Mouse (Mus musculus): ENCODE results near the gene Zmynd12. TPM values are rescaled to one million over a fixed set of nuclear protein-coding genes. Genes with fewer than 3 reads are reported as not detected.

Gene Zmynd12
- polyA plus RNA-seq, 1 experiment, result 0.44 TPM

- H3K36me3 ChIP-seq (ENCODE audit: control insufficient read depth, insufficient read depth, low read length), result no peaks in the 10 kb centered on the region
- H3K27me3 ChIP-seq (ENCODE audit: control insufficient read depth, insufficient read depth, low read length), result no peaks in the 10 kb centered on the region
- H3K4me3 ChIP-seq (ENCODE audit: low read depth, low read length), result no peak overlapping the region
- no peak for TF ChIP-seq POLR2A (IDR thresholded peaks at IDR 0.05; ENCODE audit: low read depth, low read length)
- no peak for TF ChIP-seq CTCF (IDR thresholded peaks at IDR 0.05; ENCODE audit: extremely low read depth, insufficient read length, insufficient replicate concordance, low read depth, low read length)
- WGBS, result 45% methylated on average over 9 of the region's 9 CpGs
- no peak overlapping the region for H3K27ac ChIP-seq (ENCODE audit: insufficient read depth, low read depth, low read length)
- peaks cover 10% of the 10 kb centered on the region; the same call in 1 of the 2 replicates for H3K4me1 ChIP-seq (ENCODE audit: control insufficient read depth, insufficient read depth, insufficient read length, low read length)
Measured at GRCm38 (mm10) chr4:119483051-119483450, 60.4 kb downstream of the Zmynd12 start.

GRCm38 (mm10) chr4:119484882-119485281 is 62.3 kb downstream of the Zmynd12 start:
- no peak overlapping the region for H3K4me3 ChIP-seq (ENCODE audit: low read depth, low read length)
- H3K36me3 ChIP-seq (ENCODE audit: control insufficient read depth, insufficient read depth, low read length), result no peaks in the 10 kb centered on the region
- H3K4me1 ChIP-seq (ENCODE audit: control insufficient read depth, insufficient read depth, insufficient read length, low read length), result peaks cover 10% of the 10 kb centered on the region; the same call in 1 of the 2 replicates
- no peak for TF ChIP-seq CTCF (IDR thresholded peaks at IDR 0.05; ENCODE audit: extremely low read depth, insufficient read length, insufficient replicate concordance, low read depth, low read length)
- 66% methylated on average over 7 of the region's 7 CpGs for WGBS
- no peak overlapping the region for H3K27ac ChIP-seq (ENCODE audit: insufficient read depth, low read depth, low read length)
- H3K27me3 ChIP-seq (ENCODE audit: control insufficient read depth, insufficient read depth, low read length), result no peaks in the 10 kb centered on the region

- 80% methylated on average over 10 of the region's 10 CpGs for WGBS
- H3K27ac ChIP-seq (ENCODE audit: insufficient read depth, low read depth, low read length), result no peak overlapping the region
- TF ChIP-seq CTCF (IDR thresholded peaks at IDR 0.05; ENCODE audit: extremely low read depth, insufficient read length, insufficient replicate concordance, low read depth, low read length) (no peak), POLR2A (IDR thresholded peaks at IDR 0.05; ENCODE audit: low read depth, low read length) (no peak)
- peaks cover 22% of the 10 kb centered on the region for H3K27me3 ChIP-seq (ENCODE audit: control insufficient read depth, insufficient read depth, low read length)
- H3K36me3 ChIP-seq (ENCODE audit: control insufficient read depth, insufficient read depth, low read length), result no peaks in the 10 kb centered on the region
- peaks cover 9% of the 10 kb centered on the region for H3K4me1 ChIP-seq (ENCODE audit: control insufficient read depth, insufficient read depth, insufficient read length, low read length)
- no peak overlapping the region for H3K4me3 ChIP-seq (ENCODE audit: low read depth, low read length)
Measured at GRCm38 (mm10) chr4:119489666-119490065, 67.1 kb downstream of the Zmynd12 start.

- no peak overlapping the region for H3K27ac ChIP-seq (ENCODE audit: insufficient read depth, low read depth, low read length)
- peaks cover 3% of the 10 kb centered on the region; the same call in 1 of the 2 replicates for H3K4me1 ChIP-seq (ENCODE audit: control insufficient read depth, insufficient read depth, insufficient read length, low read length)
- H3K36me3 ChIP-seq (ENCODE audit: control insufficient read depth, insufficient read depth, low read length), result no peaks in the 10 kb centered on the region
- no peak overlapping the region for H3K4me3 ChIP-seq (ENCODE audit: low read depth, low read length)
- WGBS, result 80% methylated on average over 3 of the region's 3 CpGs
- H3K27me3 ChIP-seq (ENCODE audit: control insufficient read depth, insufficient read depth, low read length), result peaks cover 22% of the 10 kb centered on the region
- TF ChIP-seq POLR2A (IDR thresholded peaks at IDR 0.05; ENCODE audit: low read depth, low read length), result no peak
- TF ChIP-seq CTCF (IDR thresholded peaks at IDR 0.05; ENCODE audit: extremely low read depth, insufficient read length, insufficient replicate concordance, low read depth, low read length), result peak; percentile 24; the same call in 1 of the 2 replicates
Measured at GRCm38 (mm10) chr4:119490806-119491205, 68.2 kb downstream of the Zmynd12 start.

GRCm38 (mm10) chr4:119492291-119492932 is 69.8 kb downstream of the Zmynd12 start, which contains the start of gene Rimkla:
Gene Rimkla, minus strand, starts transcription at chr4:119492628.
- H3K27me3 ChIP-seq (ENCODE audit: control insufficient read depth, insufficient read depth, low read length), result peaks cover 22% of the 10 kb centered on the region
- peaks cover 3% of the 10 kb centered on the region; the same call in 1 of the 2 replicates for H3K4me1 ChIP-seq (ENCODE audit: control insufficient read depth, insufficient read depth, insufficient read length, low read length)
- WGBS, result 1% methylated on average over 67 of the region's 77 CpGs
- H3K4me3 ChIP-seq (ENCODE audit: low read depth, low read length), result peak within 1 kb of the TSS; percentile 77
- no peak within 1 kb of the TSS for H3K27ac ChIP-seq (ENCODE audit: insufficient read depth, low read depth, low read length)
- no peaks in the 10 kb centered on the region for H3K36me3 ChIP-seq (ENCODE audit: control insufficient read depth, insufficient read depth, low read length)
- no peak for TF ChIP-seq CTCF (IDR thresholded peaks at IDR 0.05; ENCODE audit: extremely low read depth, insufficient read length, insufficient replicate concordance, low read depth, low read length)
- no peak for TF ChIP-seq POLR2A (IDR thresholded peaks at IDR 0.05; ENCODE audit: low read depth, low read length)

- WGBS, result 40% methylated on average over 10 of the region's 10 CpGs
- Histone ChIP-seq H3K27me3 (ENCODE audit: control insufficient read depth, insufficient read depth, low read length) (peaks cover 22% of the 10 kb centered on the region), H3K27ac (ENCODE audit: insufficient read depth, low read depth, low read length) (no peak overlapping the region), H3K4me1 (ENCODE audit: control insufficient read depth, insufficient read depth, insufficient read length, low read length) (peaks cover 3% of the 10 kb centered on the region; the same call in 1 of the 2 replicates), H3K36me3 (ENCODE audit: control insufficient read depth, insufficient read depth, low read length) (no peaks in the 10 kb centered on the region), H3K4me3 (ENCODE audit: low read depth, low read length) (peak overlapping the region; percentile 77)
- TF ChIP-seq CTCF (IDR thresholded peaks at IDR 0.05; ENCODE audit: extremely low read depth, insufficient read length, insufficient replicate concordance, low read depth, low read length), result no peak
- no peak for TF ChIP-seq POLR2A (IDR thresholded peaks at IDR 0.05; ENCODE audit: low read depth, low read length)
Measured at GRCm38 (mm10) chr4:119492933-119493327, 70.3 kb downstream of the Zmynd12 start.

- H3K27me3 ChIP-seq (ENCODE audit: control insufficient read depth, insufficient read depth, low read length), result peaks cover 5% of the 10 kb centered on the region; the same call in 1 of the 2 replicates
- H3K4me3 ChIP-seq (ENCODE audit: low read depth, low read length), result no peak overlapping the region
- H3K36me3 ChIP-seq (ENCODE audit: control insufficient read depth, insufficient read depth, low read length), result no peaks in the 10 kb centered on the region
- H3K4me1 ChIP-seq (ENCODE audit: control insufficient read depth, insufficient read depth, insufficient read length, low read length), result peaks cover 2% of the 10 kb centered on the region; the same call in 1 of the 2 replicates
- TF ChIP-seq POLR2A (IDR thresholded peaks at IDR 0.05; ENCODE audit: low read depth, low read length) (no peak), CTCF (IDR thresholded peaks at IDR 0.05; ENCODE audit: extremely low read depth, insufficient read length, insufficient replicate concordance, low read depth, low read length) (no peak)
- H3K27ac ChIP-seq (ENCODE audit: insufficient read depth, low read depth, low read length), result no peak overlapping the region
- WGBS, result 50% methylated on average over 5 of the region's 5 CpGs
Measured at GRCm38 (mm10) chr4:119498319-119498848, 75.8 kb downstream of the Zmynd12 start.
